Mouse (Mus musculus): ENCODE measurements around the gene Adam19. TPM values are rescaled to one million over a fixed set of nuclear protein-coding genes. Genes with fewer than 3 reads are reported as not detected.
A peak's percentile ranks its signal among the peaks of the same experiment; 100 is the strongest.

Adam19 gene
- polyA plus RNA-seq, 1 experiment from 2014 or later: 21.3 TPM

DNA sequence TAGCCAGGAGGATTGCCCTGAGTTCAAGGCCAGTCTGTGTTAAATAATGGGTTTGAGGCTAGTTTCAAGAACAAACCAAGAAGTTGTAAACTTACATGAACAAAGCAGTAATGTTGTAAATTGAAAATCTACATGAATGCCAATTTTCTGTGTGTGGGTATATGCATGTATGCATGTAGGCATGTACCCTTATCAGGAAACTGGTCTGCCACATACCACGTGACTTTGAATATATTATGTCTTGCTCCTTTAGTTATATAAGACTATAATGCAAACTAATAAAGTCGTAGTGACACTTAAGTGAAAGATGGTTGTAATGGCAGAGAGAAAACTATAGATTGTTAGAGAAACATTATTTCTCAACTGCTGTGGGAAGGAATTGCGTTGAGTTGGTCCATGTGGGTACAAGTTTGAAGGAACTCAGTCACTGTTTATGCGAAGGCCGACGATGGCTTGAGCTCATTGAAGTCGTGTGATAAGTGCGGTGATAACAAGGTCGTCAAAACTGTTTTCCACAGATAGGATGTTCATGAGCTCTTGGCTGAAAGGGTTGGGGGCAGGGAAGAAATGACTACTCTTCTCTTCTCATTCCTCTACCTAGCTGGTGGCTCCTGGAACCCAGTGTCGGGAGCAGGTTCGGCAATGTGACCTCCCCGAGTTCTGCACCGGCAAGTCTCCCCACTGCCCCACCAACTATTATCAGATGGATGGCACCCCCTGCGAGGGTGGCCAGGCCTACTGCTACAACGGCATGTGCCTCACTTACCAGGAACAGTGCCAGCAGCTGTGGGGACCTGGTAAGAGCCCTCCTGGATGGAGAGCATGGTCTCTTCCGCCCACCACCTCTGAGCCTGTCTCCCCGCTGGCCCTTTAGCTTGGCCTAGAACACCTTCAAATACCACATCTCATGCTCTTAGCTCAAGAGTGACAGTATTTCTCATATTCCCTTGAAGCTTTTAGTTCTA lies 75.5 kb downstream of the Adam19 start:
- no peak overlapping the region for H3K4me2 ChIP-seq (ENCODE audit: low read length)
- no peak overlapping the region for H3K27ac ChIP-seq (ENCODE audit: low read depth)
- H3K4me1 ChIP-seq (replicated peaks; ENCODE audit: control insufficient read depth, insufficient read depth, low read length): no peaks in the 10 kb centered on the region
- ATAC-seq (replicated peaks; ENCODE audit: low FRiP score, low TSS enrichment, low read depth) (no peak), DNase-seq (ENCODE audit: low spot score) (no peak)
- H3K9me3 ChIP-seq (ENCODE audit: control insufficient read depth, low read length): no peaks in the 10 kb centered on the region
- H3K36me3 ChIP-seq (ENCODE audit: control insufficient read depth, insufficient read depth, low read length): peaks cover 69% of the 10 kb centered on the region
- no peak overlapping the region for H3K4me3 ChIP-seq (ENCODE audit: low read depth, low read length)
- H3K9ac ChIP-seq (ENCODE audit: low read length): no peak overlapping the region
- WGBS: 90% methylated on average over 17 of the region's 17 CpGs
- no peaks in the 10 kb centered on the region for H3K27me3 ChIP-seq (replicated peaks; ENCODE audit: control insufficient read depth, insufficient read depth, low read length)

DNA sequence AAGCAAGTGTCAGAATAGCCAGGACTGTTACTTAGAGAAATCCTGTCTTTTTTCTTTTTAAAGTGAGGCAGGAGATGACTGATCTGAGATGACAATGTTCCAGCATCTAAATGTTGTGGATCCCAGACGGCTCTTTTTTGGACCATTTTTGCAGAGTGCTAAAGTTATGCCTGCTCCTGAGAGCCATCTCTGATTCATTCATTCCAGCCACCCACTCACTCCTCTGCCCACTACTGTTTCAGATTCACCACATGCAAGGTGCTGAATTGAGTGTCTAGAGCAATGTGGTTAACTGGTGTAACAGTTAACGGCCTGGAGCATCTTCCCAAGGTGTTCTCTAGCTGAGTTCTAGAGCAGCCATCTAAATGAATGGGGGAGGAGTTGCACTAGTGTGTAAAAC lies 79.1 kb downstream of the Adam19 start:
- H3K9me3 ChIP-seq (ENCODE audit: control insufficient read depth, low read length): no peaks in the 10 kb centered on the region
- WGBS: 87% methylated on average over 2 of the region's 2 CpGs
- H3K27ac ChIP-seq (ENCODE audit: low read depth): no peak overlapping the region
- H3K36me3 ChIP-seq (ENCODE audit: control insufficient read depth, insufficient read depth, low read length): peaks cover 89% of the 10 kb centered on the region
- DNase-seq (ENCODE audit: low spot score) (no peak), ATAC-seq (replicated peaks; ENCODE audit: low FRiP score, low TSS enrichment, low read depth) (no peak)
- H3K4me3 ChIP-seq (ENCODE audit: low read depth, low read length): no peak overlapping the region
- no peak overlapping the region for H3K9ac ChIP-seq (ENCODE audit: low read length)
- no peaks in the 10 kb centered on the region for H3K4me1 ChIP-seq (replicated peaks; ENCODE audit: control insufficient read depth, insufficient read depth, low read length)
- H3K4me2 ChIP-seq (ENCODE audit: low read length): no peak overlapping the region
- no peaks in the 10 kb centered on the region for H3K27me3 ChIP-seq (replicated peaks; ENCODE audit: control insufficient read depth, insufficient read depth, low read length)

DNA sequence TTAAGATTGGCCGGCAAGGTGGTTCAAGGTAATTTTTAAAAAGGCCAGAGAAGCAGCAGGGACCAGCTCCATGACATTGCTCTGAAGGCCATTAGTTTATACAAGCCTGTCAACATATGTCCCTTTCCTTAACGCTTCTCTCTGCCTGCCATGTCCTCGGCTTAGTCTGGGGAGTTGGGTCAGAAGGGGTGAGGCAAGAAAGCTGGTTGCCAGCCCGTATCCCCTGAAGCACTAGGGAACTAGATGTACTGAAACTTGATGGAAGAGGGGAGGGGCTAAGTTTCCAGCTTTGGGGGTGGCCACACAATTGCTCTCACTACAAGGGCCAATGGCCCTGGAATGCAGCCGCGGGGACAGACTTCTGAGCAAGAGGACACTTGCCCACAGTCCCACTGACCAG lies 87.5 kb downstream of the Adam19 start:
- DNase-seq (ENCODE audit: low spot score): no peak
- no peak for ATAC-seq (replicated peaks; ENCODE audit: low FRiP score, low TSS enrichment, low read depth)
- H3K27me3 ChIP-seq (replicated peaks; ENCODE audit: control insufficient read depth, insufficient read depth, low read length): no peaks in the 10 kb centered on the region
- peaks cover 71% of the 10 kb centered on the region for H3K36me3 ChIP-seq (ENCODE audit: control insufficient read depth, insufficient read depth, low read length)
- no peak overlapping the region for H3K9ac ChIP-seq (ENCODE audit: low read length)
- WGBS: 75% methylated on average over 6 of the region's 6 CpGs
- H3K4me3 ChIP-seq (ENCODE audit: low read depth, low read length): no peak overlapping the region
- H3K4me2 ChIP-seq (ENCODE audit: low read length): no peak overlapping the region
- no peaks in the 10 kb centered on the region for H3K9me3 ChIP-seq (ENCODE audit: control insufficient read depth, low read length)
- no peak overlapping the region for H3K27ac ChIP-seq (ENCODE audit: low read depth)
- H3K4me1 ChIP-seq (replicated peaks; ENCODE audit: control insufficient read depth, insufficient read depth, low read length): no peaks in the 10 kb centered on the region

DNA sequence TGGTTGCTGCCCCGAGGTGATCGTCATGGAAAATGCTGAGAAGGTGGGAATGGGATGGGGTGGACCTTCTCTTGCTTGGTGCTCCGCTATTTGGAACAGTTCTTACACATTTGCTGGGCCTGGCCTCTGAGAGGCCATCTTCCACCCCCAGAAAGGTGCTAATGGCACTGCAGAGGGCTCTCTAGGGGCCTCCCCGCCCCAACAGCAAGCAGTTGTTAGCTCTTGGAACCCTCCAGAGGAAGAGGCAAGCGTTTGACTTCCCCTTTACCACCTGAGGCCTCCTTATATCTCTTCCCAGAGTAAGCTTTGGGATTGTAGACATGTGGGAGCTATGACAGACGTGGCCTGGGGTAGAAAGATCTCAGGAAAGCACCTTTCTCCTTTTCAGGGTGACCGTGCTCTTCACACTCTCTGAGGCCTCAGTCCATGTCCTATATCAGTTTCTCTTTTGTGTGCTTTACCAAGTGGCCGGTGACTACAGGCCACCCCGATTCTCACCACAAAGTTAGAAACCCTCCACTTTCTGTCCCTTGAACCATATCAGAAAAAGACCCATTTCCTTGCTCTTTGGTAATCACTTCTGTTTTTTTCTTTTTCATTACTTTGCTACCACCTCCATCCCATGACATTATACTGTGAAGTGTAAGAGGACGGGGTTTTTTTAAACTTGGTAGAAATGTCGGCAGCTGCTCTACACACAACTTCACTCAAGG lies 89.5 kb downstream of the Adam19 start:
- Histone ChIP-seq H3K27me3 (replicated peaks; ENCODE audit: control insufficient read depth, insufficient read depth, low read length) (no peaks in the 10 kb centered on the region), H3K4me3 (ENCODE audit: low read depth, low read length) (no peak overlapping the region), H3K9me3 (ENCODE audit: control insufficient read depth, low read length) (no peaks in the 10 kb centered on the region), H3K27ac (ENCODE audit: low read depth) (no peak overlapping the region), H3K9ac (ENCODE audit: low read length) (no peak overlapping the region), H3K4me2 (ENCODE audit: low read length) (no peak overlapping the region), H3K36me3 (ENCODE audit: control insufficient read depth, insufficient read depth, low read length) (peaks cover 51% of the 10 kb centered on the region), H3K4me1 (replicated peaks; ENCODE audit: control insufficient read depth, insufficient read depth, low read length) (no peaks in the 10 kb centered on the region)
- WGBS: 89% methylated on average over 11 of the region's 11 CpGs
- ATAC-seq (replicated peaks; ENCODE audit: low FRiP score, low TSS enrichment, low read depth) (no peak), DNase-seq (ENCODE audit: low spot score) (no peak)

DNA sequence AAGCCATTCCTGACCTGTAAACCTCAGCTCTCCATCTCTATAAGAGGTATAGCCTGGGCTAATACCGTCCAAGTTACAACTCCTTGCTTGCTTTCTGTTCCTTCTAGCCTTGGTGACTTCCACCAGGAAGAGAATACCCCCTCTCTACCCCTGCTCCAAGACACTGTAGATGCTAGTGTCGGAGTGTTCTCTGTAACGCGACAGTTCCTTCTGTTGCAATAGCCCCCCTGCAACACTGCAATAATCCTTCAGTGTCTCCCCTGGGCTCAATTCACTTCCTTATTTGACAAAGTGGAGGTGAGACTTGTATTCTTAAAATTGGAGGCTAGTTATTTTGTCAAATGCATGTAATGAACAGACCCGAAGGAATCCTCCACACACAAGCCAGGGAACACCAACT lies 90.8 kb downstream of the Adam19 start:
- Histone ChIP-seq H3K9me3 (ENCODE audit: control insufficient read depth, low read length) (no peaks in the 10 kb centered on the region), H3K4me2 (ENCODE audit: low read length) (no peak overlapping the region), H3K36me3 (ENCODE audit: control insufficient read depth, insufficient read depth, low read length) (peaks cover 39% of the 10 kb centered on the region), H3K27ac (ENCODE audit: low read depth) (no peak overlapping the region), H3K27me3 (replicated peaks; ENCODE audit: control insufficient read depth, insufficient read depth, low read length) (no peaks in the 10 kb centered on the region), H3K4me3 (ENCODE audit: low read depth, low read length) (no peak overlapping the region), H3K9ac (ENCODE audit: low read length) (no peak overlapping the region), H3K4me1 (replicated peaks; ENCODE audit: control insufficient read depth, insufficient read depth, low read length) (no peaks in the 10 kb centered on the region)
- no peak for ATAC-seq (replicated peaks; ENCODE audit: low FRiP score, low TSS enrichment, low read depth)
- WGBS: 90% methylated on average over 5 of the region's 5 CpGs
- DNase-seq (ENCODE audit: low spot score): no peak

DNA sequence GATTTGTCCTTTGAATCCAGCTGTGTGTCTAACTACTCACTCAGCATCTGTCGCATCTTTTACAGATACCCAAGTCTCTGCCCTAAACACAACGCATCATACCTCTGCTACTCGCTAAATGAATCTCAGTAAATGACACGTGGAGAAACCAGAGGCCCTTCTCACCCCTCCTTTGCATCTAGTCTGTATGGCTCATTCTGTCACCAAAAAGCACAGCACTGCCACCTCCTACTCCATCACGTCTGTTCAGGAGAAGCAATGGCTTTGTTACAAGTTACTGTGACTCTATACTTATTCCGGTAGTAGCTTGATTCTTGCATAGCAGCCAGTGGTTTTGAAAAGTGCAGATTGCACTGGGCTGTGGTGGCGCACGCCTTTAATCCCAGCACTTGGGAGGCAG lies 101.2 kb downstream of the Adam19 start:
- no peak overlapping the region for H3K27ac ChIP-seq (ENCODE audit: low read depth)
- no peaks in the 10 kb centered on the region for H3K27me3 ChIP-seq (replicated peaks; ENCODE audit: control insufficient read depth, insufficient read depth, low read length)
- no peak overlapping the region for H3K9ac ChIP-seq (ENCODE audit: low read length)
- H3K9me3 ChIP-seq (ENCODE audit: control insufficient read depth, low read length): no peaks in the 10 kb centered on the region
- no peak overlapping the region for H3K4me2 ChIP-seq (ENCODE audit: low read length)
- DNase-seq (ENCODE audit: low spot score) (no peak), ATAC-seq (replicated peaks; ENCODE audit: low FRiP score, low TSS enrichment, low read depth) (no peak)
- H3K4me1 ChIP-seq (replicated peaks; ENCODE audit: control insufficient read depth, insufficient read depth, low read length): no peaks in the 10 kb centered on the region
- no peak overlapping the region for H3K4me3 ChIP-seq (ENCODE audit: low read depth, low read length)
- 89% methylated on average over 8 of the region's 8 CpGs for WGBS
- no peaks in the 10 kb centered on the region for H3K36me3 ChIP-seq (ENCODE audit: control insufficient read depth, insufficient read depth, low read length)

DNA sequence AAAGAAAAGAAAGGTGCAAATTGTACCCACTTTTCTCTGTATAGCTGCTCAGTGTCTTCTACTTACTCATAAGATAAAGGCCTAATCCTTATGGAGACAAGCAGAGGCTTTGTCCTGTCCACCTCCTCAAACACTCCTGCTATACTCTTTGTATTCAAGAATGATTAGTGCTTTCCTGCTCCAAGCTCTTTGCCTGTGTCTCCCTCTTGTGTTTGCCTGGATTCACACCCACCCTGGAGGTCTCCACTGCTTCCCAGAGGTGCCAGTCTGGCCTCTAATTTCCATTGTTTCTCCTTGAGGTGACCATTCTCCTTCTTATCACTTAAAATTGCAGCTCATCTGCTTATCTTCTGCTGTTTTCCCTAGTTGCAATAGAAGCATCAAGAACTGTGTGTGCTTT lies 101.7 kb downstream of the Adam19 start:
- no peak overlapping the region for H3K4me2 ChIP-seq (ENCODE audit: low read length)
- H3K4me3 ChIP-seq (ENCODE audit: low read depth, low read length): no peak overlapping the region
- H3K36me3 ChIP-seq (ENCODE audit: control insufficient read depth, insufficient read depth, low read length): no peaks in the 10 kb centered on the region
- DNase-seq (ENCODE audit: low spot score): no peak
- no peaks in the 10 kb centered on the region for H3K4me1 ChIP-seq (replicated peaks; ENCODE audit: control insufficient read depth, insufficient read depth, low read length)
- no peak for ATAC-seq (replicated peaks; ENCODE audit: low FRiP score, low TSS enrichment, low read depth)
- H3K27me3 ChIP-seq (replicated peaks; ENCODE audit: control insufficient read depth, insufficient read depth, low read length): no peaks in the 10 kb centered on the region
- no peak overlapping the region for H3K27ac ChIP-seq (ENCODE audit: low read depth)
- no peak overlapping the region for H3K9ac ChIP-seq (ENCODE audit: low read length)
- H3K9me3 ChIP-seq (ENCODE audit: control insufficient read depth, low read length): no peaks in the 10 kb centered on the region

DNA sequence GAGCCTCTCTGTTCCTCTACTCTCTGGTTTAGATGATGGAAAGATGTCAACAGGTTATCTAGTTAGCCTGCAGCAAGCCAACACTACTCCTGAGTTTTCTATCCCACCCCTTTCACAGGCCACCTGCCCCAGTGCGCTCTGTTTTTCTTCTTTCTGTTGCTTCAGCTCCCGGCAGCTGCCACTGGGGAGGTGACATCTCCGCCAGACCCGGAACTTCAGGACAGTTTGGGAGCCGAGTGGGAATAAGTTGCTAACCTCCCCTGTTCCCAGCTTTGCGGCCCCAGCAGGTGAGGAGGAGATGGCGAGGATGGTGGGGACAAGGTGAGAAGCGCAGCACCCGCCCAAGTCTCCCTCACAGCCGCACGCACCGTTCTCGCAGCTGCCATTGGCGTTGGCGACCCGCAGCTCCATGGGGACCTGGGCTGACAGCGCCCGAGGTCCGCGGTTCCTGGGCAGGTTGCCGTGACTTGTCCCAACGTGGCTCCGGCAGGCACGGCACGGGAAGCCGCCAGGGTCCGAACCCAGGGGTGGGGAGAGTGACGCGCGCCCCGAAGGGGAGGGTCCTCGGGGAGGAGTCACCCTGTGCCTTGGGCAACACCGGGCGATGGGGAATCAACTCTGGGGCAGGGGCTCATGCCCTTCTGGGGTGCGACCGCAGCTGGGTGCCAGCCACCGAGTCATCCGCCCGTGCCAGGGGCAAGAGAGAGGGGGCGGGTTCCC lies 110.2 kb downstream of the Adam19 start, which contains the start of gene Nipal4:
Gene Nipal4, minus strand, starts transcription at position 643 of the 720 bp plus-strand sequence.
- peak within 1 kb of the TSS; percentile 43 for H3K9ac ChIP-seq (ENCODE audit: low read length)
- H3K36me3 ChIP-seq (ENCODE audit: control insufficient read depth, insufficient read depth, low read length): no peaks in the 10 kb centered on the region
- H3K27ac ChIP-seq (ENCODE audit: low read depth): no peak within 1 kb of the TSS
- no peaks in the 10 kb centered on the region for H3K27me3 ChIP-seq (replicated peaks; ENCODE audit: control insufficient read depth, insufficient read depth, low read length)
- peak within 1 kb of the TSS; percentile 57 for H3K4me3 ChIP-seq (ENCODE audit: low read depth, low read length)
- DNase-seq (ENCODE audit: low spot score): peak; percentile 75
- peak within 1 kb of the TSS; percentile 90 for H3K4me2 ChIP-seq (ENCODE audit: low read length)
- ATAC-seq (replicated peaks; ENCODE audit: low FRiP score, low TSS enrichment, low read depth): peak; percentile 70
- H3K4me1 ChIP-seq (replicated peaks; ENCODE audit: control insufficient read depth, insufficient read depth, low read length): 0 out of 2 replicates have a peak, but pooled peaks cover 3% of the 10 kb centered on the region
- under 1% methylated on average over 37 of the region's 40 CpGs for WGBS
- no peaks in the 10 kb centered on the region for H3K9me3 ChIP-seq (ENCODE audit: control insufficient read depth, low read length)

All from intestine, embryonic 14.5 days (tissue).